Mouse (Mus musculus) lung, embryonic 16.5 days (tissue): ENCODE data around the gene Tpsb2. TPM values are rescaled to one million over a fixed set of nuclear protein-coding genes. Genes with fewer than 3 reads are reported as not detected.

Source experiments
- ATAC-seq: fragments of 200-750 bp; cut with Nextera tagmentation; 2 replicates; pipeline ENCODE4 v1.8.0; 2017; ENCODE audit warnings: low read depth, mild to moderate bottlenecking, moderate library complexity
- H3K27ac ChIP-seq: fragments of 300-500 bp; sonication (generic); 2 replicates; pipeline ENCODE4 v1.5.1; 2014; ENCODE audit warnings: mild to moderate bottlenecking, control low read depth, low read length
- H3K27me3 ChIP-seq: fragments of 300-500 bp; sonication (generic); 2 replicates; pipeline ENCODE4 v1.6.1; 2014; ENCODE audit warnings: low read depth, low read length, mixed read lengths; ENCODE audit not compliant: control insufficient read depth, insufficient read depth
- H3K36me3 ChIP-seq: fragments of 300-500 bp; sonication (generic); 2 replicates; pipeline ENCODE4 v1.6.1; 2014; ENCODE audit warnings: low read length; ENCODE audit not compliant: control insufficient read depth, insufficient read depth
- H3K4me1 ChIP-seq: fragments of 300-500 bp; sonication (generic); replicated peaks from 2 replicates; pipeline ENCODE4 v1.6.1; 2014; ENCODE audit warnings: low read length, mixed read lengths; ENCODE audit not compliant: control insufficient read depth, insufficient read depth
- H3K4me2 ChIP-seq: fragments of 300-500 bp; sonication (generic); 2 replicates; pipeline ENCODE4 v1.6.1; 2014; ENCODE audit warnings: low read depth, low read length, control low read depth
- H3K4me3 ChIP-seq: fragments of 300-500 bp; sonication (generic); 2 replicates; pipeline ENCODE4 v1.5.1; 2014; ENCODE audit warnings: mild to moderate bottlenecking, low read length, control low read depth
- H3K9ac ChIP-seq: fragments of 300-500 bp; sonication (generic); 2 replicates; pipeline ENCODE4 v1.6.1; 2014; ENCODE audit warnings: low read length, control low read depth
- H3K9me3 ChIP-seq: fragments of 300-500 bp; sonication (generic); 2 replicates; pipeline ENCODE4 v1.6.1; 2016; ENCODE audit warnings: low read length; ENCODE audit not compliant: control insufficient read depth
- WGBS: fragments of 180-500 bp; shearing (Covaris S2); extraction: QIAGEN DNeasy Blood & Tissue Kit; methylation state at CpG from one replicate; pipeline ENCODE4 v1.1.7; 2014; 5-methylcytosine and 5-hydroxymethylcytosine counted together
- polyA plus RNA-seq: library from polyadenylated mRNA; unstranded; fragments of >200 nt; fragmentation: Nextera tagmentation; extraction: Ambion mirVana; gene quantifications from 2 replicates; pipeline ENCODE4 v1.2.1, GENCODE M21; 2015

Tpsb2 gene
- polyA plus RNA-seq, 1 experiment from 2014 or later = 6.1 TPM

- Histone ChIP-seq H3K4me3 (no peak overlapping the region), H3K27ac (no peak overlapping the region), H3K36me3 (no peaks in the 10 kb centered on the region), H3K4me2 (no peak overlapping the region), H3K9me3 (no peaks in the 10 kb centered on the region), H3K9ac (no peak overlapping the region), H3K4me1 (peaks cover 21% of the 10 kb centered on the region), H3K27me3 (no peaks in the 10 kb centered on the region)
- WGBS = 32% methylated on average over 7 of the region's 7 CpGs
- no peak for ATAC-seq
Observed at GRCm38 (mm10) chr17:25410786-25411185, 44.7 kb downstream of the Tpsb2 start.

- Histone ChIP-seq H3K27me3 (no peaks in the 10 kb centered on the region), H3K9me3 (no peaks in the 10 kb centered on the region), H3K4me2 (no peak overlapping the region), H3K4me1 (peaks cover 25% of the 10 kb centered on the region), H3K9ac (no peak overlapping the region), H3K4me3 (no peak overlapping the region), H3K36me3 (no peaks in the 10 kb centered on the region), H3K27ac (no peak overlapping the region)
- WGBS = 38% methylated on average over 4 of the region's 4 CpGs
- no peak for ATAC-seq
Observed at GRCm38 (mm10) chr17:25411251-25411650, 45.1 kb downstream of the Tpsb2 start.

GRCm38 (mm10) chr17:25414209-25414608 is 48.1 kb downstream of the Tpsb2 start:
- H3K9me3 ChIP-seq = no peaks in the 10 kb centered on the region
- peaks cover 32% of the 10 kb centered on the region for H3K4me1 ChIP-seq
- ATAC-seq = no peak
- no peak overlapping the region for H3K4me2 ChIP-seq
- no peaks in the 10 kb centered on the region for H3K36me3 ChIP-seq
- WGBS = 49% methylated on average over 4 of the region's 4 CpGs
- no peak overlapping the region for H3K4me3 ChIP-seq
- H3K27ac ChIP-seq = no peak overlapping the region
- H3K27me3 ChIP-seq = no peaks in the 10 kb centered on the region
- no peak overlapping the region for H3K9ac ChIP-seq

- WGBS = 18% methylated on average over 3 of the region's 3 CpGs
- peaks cover 32% of the 10 kb centered on the region for H3K4me1 ChIP-seq
Observed at GRCm38 (mm10) chr17:25414917-25415316, 48.8 kb downstream of the Tpsb2 start.

GRCm38 (mm10) chr17:25415421-25415913 is 49.4 kb downstream of the Tpsb2 start:
- Histone ChIP-seq H3K27ac (peak overlapping the region; percentile 71), H3K4me1 (peaks cover 32% of the 10 kb centered on the region), H3K9me3 (no peaks in the 10 kb centered on the region), H3K4me3 (no peak overlapping the region), H3K4me2 (0 out of 2 replicates have a peak overlapping the region, but pooled peaks have one; percentile 14), H3K9ac (peak overlapping the region; percentile 35; the same call in 1 of the 2 replicates), H3K36me3 (no peaks in the 10 kb centered on the region), H3K27me3 (no peaks in the 10 kb centered on the region)
- peak; percentile 56 for ATAC-seq
- WGBS = 12% methylated on average over 4 of the region's 6 CpGs

More at GRCm38 (mm10) chr17:25414917-25415316, 48.8 kb downstream of the Tpsb2 start:
- no peaks in the 10 kb centered on the region for H3K9me3 ChIP-seq
- no peak for ATAC-seq
- H3K9ac ChIP-seq = no peak overlapping the region
- no peaks in the 10 kb centered on the region for H3K27me3 ChIP-seq
- no peak overlapping the region for H3K27ac ChIP-seq
- H3K36me3 ChIP-seq = no peaks in the 10 kb centered on the region
- no peak overlapping the region for H3K4me3 ChIP-seq
- H3K4me2 ChIP-seq = no peak overlapping the region

- H3K4me1 ChIP-seq = peaks cover 29% of the 10 kb centered on the region
- H3K4me2 ChIP-seq = no peak overlapping the region
- ATAC-seq = peak; percentile 78
Observed at GRCm38 (mm10) chr17:25416219-25416618, 50.1 kb downstream of the Tpsb2 start.

GRCm38 (mm10) chr17:25417990-25418389 is 51.9 kb downstream of the Tpsb2 start:
- H3K4me3 ChIP-seq = no peak overlapping the region
- no peak for ATAC-seq
- no peaks in the 10 kb centered on the region for H3K36me3 ChIP-seq
- H3K4me1 ChIP-seq = peaks cover 29% of the 10 kb centered on the region
- H3K27ac ChIP-seq = no peak overlapping the region
- WGBS = 76% methylated on average over 6 of the region's 6 CpGs
- H3K27me3 ChIP-seq = no peaks in the 10 kb centered on the region
- no peak overlapping the region for H3K4me2 ChIP-seq
- H3K9ac ChIP-seq = no peak overlapping the region
- no peaks in the 10 kb centered on the region for H3K9me3 ChIP-seq

More at GRCm38 (mm10) chr17:25416219-25416618, 50.1 kb downstream of the Tpsb2 start:
- 15% methylated on average over 3 of the region's 3 CpGs for WGBS
- Histone ChIP-seq H3K36me3 (no peaks in the 10 kb centered on the region), H3K27ac (peak overlapping the region; percentile 71), H3K9me3 (no peaks in the 10 kb centered on the region), H3K27me3 (no peaks in the 10 kb centered on the region), H3K9ac (no peak overlapping the region), H3K4me3 (no peak overlapping the region)

Other genes starting within 250 kb of the Tpsb2 start
- gene Ptx4, start 245.5 kb upstream of the Tpsb2 start, polyA plus RNA-seq = 0.19 TPM in 1 of 2 replicates, not detected in the other
- gene Clcn7, start 232.9 kb upstream of the Tpsb2 start, polyA plus RNA-seq = 22.1 and 22.5 TPM in 2 replicates
- gene Ccdc154, start 203.8 kb upstream of the Tpsb2 start, polyA plus RNA-seq = 0.73 and 1.1 TPM in 2 replicates
- 11.5 and 13.1 TPM in 2 replicates for gene Gm38655, start 190.8 kb upstream of the Tpsb2 start, polyA plus RNA-seq
- gene BC003965, start 181.8 kb upstream of the Tpsb2 start, polyA plus RNA-seq = 28.9 and 30.9 TPM in 2 replicates
- gene Unkl, start 177.9 kb upstream of the Tpsb2 start, polyA plus RNA-seq = 10.7 and 10.8 TPM in 2 replicates
- gene Gnptg, start 126.2 kb upstream of the Tpsb2 start, polyA plus RNA-seq = 48.3 and 51.2 TPM in 2 replicates
- 43.4 and 43.6 TPM in 2 replicates for gene Tsr3, start 126.1 kb upstream of the Tpsb2 start, polyA plus RNA-seq
- gene Baiap3, start 109.9 kb upstream of the Tpsb2 start, polyA plus RNA-seq = 1.3 and 1.6 TPM in 2 replicates
- 625 and 662 TPM in 2 replicates for gene Ube2i, start 91.7 kb upstream of the Tpsb2 start, polyA plus RNA-seq
- gene Prss34, start 67.9 kb upstream of the Tpsb2 start, polyA plus RNA-seq = 0.80 and 0.82 TPM in 2 replicates
- not detected in 2 replicates for gene Prss28, start 57.7 kb upstream of the Tpsb2 start, polyA plus RNA-seq
- gene Prss29, start 47.7 kb upstream of the Tpsb2 start, polyA plus RNA-seq = not detected in 2 replicates
- gene Tpsab1, start 20.7 kb upstream of the Tpsb2 start, polyA plus RNA-seq = 0.26 and 0.54 TPM in 2 replicates
- 0.31 and 0.43 TPM in 2 replicates for gene Tpsg1, start 3.0 kb downstream of the Tpsb2 start, polyA plus RNA-seq
- 1.5 and 2.0 TPM in 2 replicates for gene Cacna1h, start 67.5 kb downstream of the Tpsb2 start, polyA plus RNA-seq
- gene Tekt4, start 88.3 kb downstream of the Tpsb2 start, polyA plus RNA-seq = 5.8 and 7.4 TPM in 2 replicates
- gene Sstr5, start 131.0 kb downstream of the Tpsb2 start, polyA plus RNA-seq = 0.11 and 0.21 TPM in 2 replicates
- 0.50 and 0.52 TPM in 2 replicates for gene Sox8, start 204.4 kb downstream of the Tpsb2 start, polyA plus RNA-seq
- gene Lmf1, start 212.8 kb downstream of the Tpsb2 start, polyA plus RNA-seq = 26.9 TPM in 2 replicates